Mouse (Mus musculus): ENCODE data around the gene Zfp335.

DNA sequence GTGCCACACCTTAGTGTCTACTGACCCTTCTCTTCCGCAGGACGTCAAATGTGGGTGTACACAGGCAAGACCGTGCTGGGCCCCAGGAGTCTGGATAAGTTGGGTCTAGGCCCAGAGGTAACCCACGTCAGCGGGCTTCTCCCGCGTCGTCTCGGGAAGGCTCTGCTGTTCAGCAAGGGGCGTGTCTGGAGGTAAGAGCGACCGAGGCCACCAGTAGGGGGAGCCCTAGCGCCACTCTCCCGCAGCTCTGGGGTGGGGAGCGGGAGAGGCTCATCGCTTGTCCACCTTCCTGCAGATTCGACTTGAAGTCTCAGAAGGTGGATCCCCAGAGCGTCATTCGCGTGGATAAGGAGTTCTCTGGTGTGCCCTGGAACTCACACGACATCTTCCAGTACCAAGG, 41.7 kb upstream of the Zfp335 start:
- TF ChIP-seq POLR2A (IDR thresholded peaks at IDR 0.05; ENCODE audit: extremely low read depth, insufficient read depth, low read length) (no peak), CTCF (IDR thresholded peaks at IDR 0.05; ENCODE audit: low read depth, low read length) (peak; percentile 94)

All from liver, adult 2 months (tissue).